Mouse (Mus musculus): ENCODE data around the gene Ccdc138. TPM values are rescaled to one million over a fixed set of nuclear protein-coding genes. Genes with fewer than 3 reads are reported as not detected.
A peak's percentile ranks its signal among the peaks of the same experiment; 100 is the strongest.

The Ccdc138 gene
- polyA plus RNA-seq, 1 experiment from 2014 or later, result 6.4 TPM

DNA sequence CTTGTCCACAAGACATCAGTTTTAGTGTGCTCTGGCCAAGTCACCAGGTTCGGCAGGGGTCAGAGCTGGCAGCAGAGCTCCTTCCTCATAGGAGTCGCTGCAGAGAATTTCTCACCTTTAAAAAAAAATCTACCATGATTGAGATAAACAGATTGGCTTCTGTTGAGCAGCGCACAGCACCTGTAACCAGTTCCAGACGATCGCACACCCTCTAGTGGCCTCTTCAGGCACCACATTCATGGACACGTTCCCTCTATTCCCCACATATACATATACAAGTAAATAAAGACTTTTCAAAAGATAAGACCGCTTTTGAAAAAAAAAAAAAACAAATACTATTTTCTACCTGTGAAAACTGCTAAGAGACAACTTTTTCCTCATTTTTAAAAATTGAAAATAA is 61.4 kb downstream of the Ccdc138 start:
- ATAC-seq, result no peak
- WGBS, result 27% methylated on average over 7 of the region's 7 CpGs
- no peak overlapping the region for H3K4me2 ChIP-seq (ENCODE audit: low read depth, low read length)
- H3K9me3 ChIP-seq (ENCODE audit: control insufficient read depth, low read length), result no peaks in the 10 kb centered on the region
- H3K9ac ChIP-seq (ENCODE audit: low read depth, low read length), result no peak overlapping the region
- no peaks in the 10 kb centered on the region for H3K4me1 ChIP-seq (ENCODE audit: control insufficient read depth, insufficient read depth, low read length)
- H3K27ac ChIP-seq (ENCODE audit: low read length), result no peak overlapping the region
- no peak overlapping the region for H3K4me3 ChIP-seq (ENCODE audit: low read length)
- H3K27me3 ChIP-seq (replicated peaks; ENCODE audit: control insufficient read depth, insufficient read depth, low read length), result no peaks in the 10 kb centered on the region
- no peaks in the 10 kb centered on the region for H3K36me3 ChIP-seq (ENCODE audit: control insufficient read depth, insufficient read depth, low read length)

DNA sequence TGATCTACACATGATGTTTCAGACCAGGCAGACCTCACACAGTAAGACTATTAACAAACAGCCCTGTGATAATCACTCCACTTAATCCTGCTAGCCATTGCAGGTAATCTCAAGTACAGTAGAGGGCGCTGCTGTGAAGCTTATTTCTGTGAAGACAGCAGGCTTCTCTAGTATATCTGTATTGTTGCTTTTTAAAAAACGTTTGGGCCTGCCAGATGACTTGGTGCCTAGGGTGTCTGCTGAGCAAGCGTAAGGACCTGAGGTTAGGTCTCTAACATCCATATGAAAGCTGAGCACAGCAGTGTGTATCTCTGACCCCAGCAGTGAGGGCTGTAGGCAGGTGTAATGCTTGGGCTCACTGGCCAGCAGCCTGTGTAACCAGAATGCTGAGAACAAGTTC is 62.2 kb downstream of the Ccdc138 start:
- H3K27ac ChIP-seq (ENCODE audit: low read length), result no peak overlapping the region
- H3K27me3 ChIP-seq (replicated peaks; ENCODE audit: control insufficient read depth, insufficient read depth, low read length), result no peaks in the 10 kb centered on the region
- no peak overlapping the region for H3K4me2 ChIP-seq (ENCODE audit: low read depth, low read length)
- no peaks in the 10 kb centered on the region for H3K36me3 ChIP-seq (ENCODE audit: control insufficient read depth, insufficient read depth, low read length)
- ATAC-seq, result 0 out of 2 replicates have a peak, but pooled peaks have one; percentile 11
- WGBS, result 24% methylated on average over 3 of the region's 3 CpGs
- no peaks in the 10 kb centered on the region for H3K9me3 ChIP-seq (ENCODE audit: control insufficient read depth, low read length)
- H3K4me3 ChIP-seq (ENCODE audit: low read length), result no peak overlapping the region
- no peak overlapping the region for H3K9ac ChIP-seq (ENCODE audit: low read depth, low read length)
- no peaks in the 10 kb centered on the region for H3K4me1 ChIP-seq (ENCODE audit: control insufficient read depth, insufficient read depth, low read length)

DNA sequence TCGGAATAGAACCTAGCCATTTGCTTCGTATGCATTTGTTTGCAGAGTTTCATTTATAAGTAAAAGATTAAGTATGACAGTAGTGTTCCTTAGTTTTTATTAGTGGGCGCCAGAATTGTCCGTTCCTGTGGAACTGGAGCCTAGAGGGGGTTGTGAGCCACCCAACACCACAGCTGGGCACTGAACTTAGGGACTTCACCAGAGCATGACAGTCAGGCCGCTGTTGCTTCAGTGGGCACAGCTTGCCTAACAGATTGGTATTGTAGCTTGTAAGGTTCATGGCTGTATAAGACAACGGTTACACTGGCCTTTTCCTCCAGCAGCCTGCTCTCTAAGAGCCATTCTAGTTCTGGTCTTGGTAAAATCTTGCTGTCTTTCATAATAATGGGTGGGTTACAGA is 62.8 kb downstream of the Ccdc138 start:
- ATAC-seq, result no peak
- no peak overlapping the region for H3K4me2 ChIP-seq (ENCODE audit: low read depth, low read length)
- no peak overlapping the region for H3K9ac ChIP-seq (ENCODE audit: low read depth, low read length)
- no peak overlapping the region for H3K4me3 ChIP-seq (ENCODE audit: low read length)
- H3K4me1 ChIP-seq (ENCODE audit: control insufficient read depth, insufficient read depth, low read length), result no peaks in the 10 kb centered on the region
- 70% methylated on average over 6 of the region's 6 CpGs for WGBS
- no peaks in the 10 kb centered on the region for H3K27me3 ChIP-seq (replicated peaks; ENCODE audit: control insufficient read depth, insufficient read depth, low read length)
- no peaks in the 10 kb centered on the region for H3K9me3 ChIP-seq (ENCODE audit: control insufficient read depth, low read length)
- no peaks in the 10 kb centered on the region for H3K36me3 ChIP-seq (ENCODE audit: control insufficient read depth, insufficient read depth, low read length)
- H3K27ac ChIP-seq (ENCODE audit: low read length), result no peak overlapping the region

DNA sequence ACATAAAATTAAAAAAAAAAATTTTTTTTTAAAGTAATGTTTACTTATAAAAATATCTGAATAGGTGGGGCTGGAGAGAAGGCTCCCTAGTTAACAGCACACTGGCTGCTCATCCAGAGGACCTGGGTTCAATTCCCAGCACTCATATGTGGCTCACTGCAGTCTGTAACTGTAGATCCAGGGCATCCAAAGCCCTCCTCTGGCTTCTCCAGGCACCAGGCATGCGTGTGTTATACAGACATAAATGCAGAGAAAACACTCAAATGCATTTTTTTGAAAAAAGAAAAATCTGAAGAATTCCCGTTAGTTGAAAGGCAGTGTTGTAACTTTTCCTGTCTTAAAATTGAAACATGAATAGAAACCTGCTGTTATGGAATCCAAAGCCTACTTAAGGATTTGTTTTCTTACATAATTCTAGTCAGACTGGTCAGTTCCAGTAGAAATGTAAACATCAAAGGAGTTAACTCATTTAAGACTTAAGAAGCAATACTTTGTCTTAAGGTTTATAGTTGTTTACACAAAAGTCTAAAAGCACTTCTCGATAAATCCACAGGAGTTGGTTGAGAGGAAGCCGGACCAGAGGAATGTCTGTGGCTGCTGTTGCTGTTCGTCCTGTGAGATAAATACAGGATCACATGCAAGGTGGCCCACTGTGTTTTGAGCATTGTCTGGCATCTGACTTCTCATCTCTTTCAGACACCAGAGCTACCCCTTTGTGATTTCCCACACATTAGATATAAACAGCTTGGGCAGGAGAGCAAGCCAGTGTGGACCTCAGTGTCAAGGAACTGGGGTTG is 87.9 kb downstream of the Ccdc138 start:
- H3K4me3 ChIP-seq (ENCODE audit: low read length), result no peak overlapping the region
- no peaks in the 10 kb centered on the region for H3K27me3 ChIP-seq (replicated peaks; ENCODE audit: control insufficient read depth, insufficient read depth, low read length)
- H3K9ac ChIP-seq (ENCODE audit: low read depth, low read length), result no peak overlapping the region
- no peaks in the 10 kb centered on the region for H3K36me3 ChIP-seq (ENCODE audit: control insufficient read depth, insufficient read depth, low read length)
- no peaks in the 10 kb centered on the region for H3K4me1 ChIP-seq (ENCODE audit: control insufficient read depth, insufficient read depth, low read length)
- WGBS, result 36% methylated on average over 5 of the region's 5 CpGs
- H3K4me2 ChIP-seq (ENCODE audit: low read depth, low read length), result no peak overlapping the region
- H3K9me3 ChIP-seq (ENCODE audit: control insufficient read depth, low read length), result no peaks in the 10 kb centered on the region
- no peak for ATAC-seq
- no peak overlapping the region for H3K27ac ChIP-seq (ENCODE audit: low read length)

DNA sequence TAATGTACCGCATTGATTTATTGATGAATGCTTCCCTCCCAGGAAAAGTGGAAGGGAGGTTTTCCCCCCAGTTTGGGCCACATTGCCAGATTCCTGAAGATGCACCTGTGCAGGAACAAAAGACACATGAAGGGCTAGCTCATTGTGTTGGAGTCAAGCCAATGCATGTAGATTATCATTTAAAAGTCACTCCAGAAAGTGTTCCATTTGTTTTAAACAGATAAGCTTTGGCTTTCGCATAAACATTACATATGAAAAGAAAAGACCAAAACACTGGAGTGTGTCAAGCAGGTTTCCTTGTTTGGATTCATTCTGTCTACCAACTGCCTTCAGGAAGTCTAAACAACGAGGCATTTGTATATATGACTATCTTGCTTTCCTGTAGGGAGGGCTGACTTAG is 96.7 kb downstream of the Ccdc138 start:
- no peak for ATAC-seq
- WGBS, result 58% methylated on average over 3 of the region's 3 CpGs
- no peaks in the 10 kb centered on the region for H3K27me3 ChIP-seq (replicated peaks; ENCODE audit: control insufficient read depth, insufficient read depth, low read length)

GRCm38 (mm10) chr10:58595197-58595596 is 97.4 kb downstream of the Ccdc138 start:
- Histone ChIP-seq H3K9ac (ENCODE audit: low read depth, low read length) (no peak overlapping the region), H3K36me3 (ENCODE audit: control insufficient read depth, insufficient read depth, low read length) (no peaks in the 10 kb centered on the region), H3K4me2 (ENCODE audit: low read depth, low read length) (no peak overlapping the region), H3K27ac (ENCODE audit: low read length) (no peak overlapping the region), H3K9me3 (ENCODE audit: control insufficient read depth, low read length) (no peaks in the 10 kb centered on the region), H3K4me1 (ENCODE audit: control insufficient read depth, insufficient read depth, low read length) (no peaks in the 10 kb centered on the region), H3K4me3 (ENCODE audit: low read length) (no peak overlapping the region), H3K27me3 (replicated peaks; ENCODE audit: control insufficient read depth, insufficient read depth, low read length) (no peaks in the 10 kb centered on the region)
- ATAC-seq, result no peak
- 89% methylated on average over 3 of the region's 3 CpGs for WGBS

More for the DNA sequence above, 96.7 kb downstream of the Ccdc138 start:
- Histone ChIP-seq H3K4me2 (ENCODE audit: low read depth, low read length) (no peak overlapping the region), H3K9me3 (ENCODE audit: control insufficient read depth, low read length) (no peaks in the 10 kb centered on the region), H3K36me3 (ENCODE audit: control insufficient read depth, insufficient read depth, low read length) (no peaks in the 10 kb centered on the region), H3K4me3 (ENCODE audit: low read length) (no peak overlapping the region), H3K9ac (ENCODE audit: low read depth, low read length) (no peak overlapping the region), H3K4me1 (ENCODE audit: control insufficient read depth, insufficient read depth, low read length) (no peaks in the 10 kb centered on the region), H3K27ac (ENCODE audit: low read length) (no peak overlapping the region)

DNA sequence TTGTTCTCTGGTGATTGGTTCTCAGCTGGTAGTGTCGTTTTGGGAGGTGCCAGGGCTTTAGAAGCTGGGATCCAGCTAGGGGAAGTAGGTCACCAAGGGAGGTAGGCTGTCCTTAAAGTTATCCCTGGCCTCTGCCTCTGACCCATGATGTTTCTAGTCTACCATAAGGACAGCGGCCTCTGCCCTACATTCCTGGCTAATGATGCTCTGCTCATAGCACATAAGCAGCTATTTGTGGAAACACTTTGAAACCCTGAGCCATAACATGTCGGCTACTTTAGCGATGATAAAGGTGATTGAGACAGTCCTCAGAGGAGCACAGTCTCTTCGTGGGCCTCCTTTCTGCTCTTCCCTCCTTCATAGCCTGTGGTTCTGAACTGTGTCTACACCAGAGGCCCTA is 98.1 kb downstream of the Ccdc138 start:
- H3K9me3 ChIP-seq (ENCODE audit: control insufficient read depth, low read length), result no peaks in the 10 kb centered on the region
- no peak overlapping the region for H3K4me2 ChIP-seq (ENCODE audit: low read depth, low read length)
- no peaks in the 10 kb centered on the region for H3K4me1 ChIP-seq (ENCODE audit: control insufficient read depth, insufficient read depth, low read length)
- ATAC-seq, result no peak
- H3K4me3 ChIP-seq (ENCODE audit: low read length), result no peak overlapping the region
- H3K36me3 ChIP-seq (ENCODE audit: control insufficient read depth, insufficient read depth, low read length), result no peaks in the 10 kb centered on the region
- WGBS, result 68% methylated on average over 5 of the region's 5 CpGs
- no peak overlapping the region for H3K27ac ChIP-seq (ENCODE audit: low read length)
- H3K9ac ChIP-seq (ENCODE audit: low read depth, low read length), result no peak overlapping the region
- no peaks in the 10 kb centered on the region for H3K27me3 ChIP-seq (replicated peaks; ENCODE audit: control insufficient read depth, insufficient read depth, low read length)

- H3K4me3 ChIP-seq (ENCODE audit: low read length), result no peak overlapping the region
- H3K27me3 ChIP-seq (replicated peaks; ENCODE audit: control insufficient read depth, insufficient read depth, low read length), result no peaks in the 10 kb centered on the region
- H3K4me2 ChIP-seq (ENCODE audit: low read depth, low read length), result no peak overlapping the region
- WGBS, result 91% methylated on average over 5 of the region's 5 CpGs
- H3K9ac ChIP-seq (ENCODE audit: low read depth, low read length), result no peak overlapping the region
- H3K27ac ChIP-seq (ENCODE audit: low read length), result no peak overlapping the region
- no peaks in the 10 kb centered on the region for H3K9me3 ChIP-seq (ENCODE audit: control insufficient read depth, low read length)
- no peak for ATAC-seq
- H3K36me3 ChIP-seq (ENCODE audit: control insufficient read depth, insufficient read depth, low read length), result no peaks in the 10 kb centered on the region
- H3K4me1 ChIP-seq (ENCODE audit: control insufficient read depth, insufficient read depth, low read length), result no peaks in the 10 kb centered on the region
Measured at GRCm38 (mm10) chr10:58600151-58600550, 102.4 kb downstream of the Ccdc138 start.

GRCm38 (mm10) chr10:58600983-58601382 is 103.2 kb downstream of the Ccdc138 start:
- no peak overlapping the region for H3K27ac ChIP-seq (ENCODE audit: low read length)
- H3K4me3 ChIP-seq (ENCODE audit: low read length), result no peak overlapping the region
- no peak overlapping the region for H3K4me2 ChIP-seq (ENCODE audit: low read depth, low read length)
- H3K9ac ChIP-seq (ENCODE audit: low read depth, low read length), result no peak overlapping the region
- 36% methylated on average over 5 of the region's 5 CpGs for WGBS
- H3K9me3 ChIP-seq (ENCODE audit: control insufficient read depth, low read length), result no peaks in the 10 kb centered on the region
- ATAC-seq, result no peak
- H3K4me1 ChIP-seq (ENCODE audit: control insufficient read depth, insufficient read depth, low read length), result no peaks in the 10 kb centered on the region
- H3K36me3 ChIP-seq (ENCODE audit: control insufficient read depth, insufficient read depth, low read length), result no peaks in the 10 kb centered on the region
- H3K27me3 ChIP-seq (replicated peaks; ENCODE audit: control insufficient read depth, insufficient read depth, low read length), result no peaks in the 10 kb centered on the region

DNA sequence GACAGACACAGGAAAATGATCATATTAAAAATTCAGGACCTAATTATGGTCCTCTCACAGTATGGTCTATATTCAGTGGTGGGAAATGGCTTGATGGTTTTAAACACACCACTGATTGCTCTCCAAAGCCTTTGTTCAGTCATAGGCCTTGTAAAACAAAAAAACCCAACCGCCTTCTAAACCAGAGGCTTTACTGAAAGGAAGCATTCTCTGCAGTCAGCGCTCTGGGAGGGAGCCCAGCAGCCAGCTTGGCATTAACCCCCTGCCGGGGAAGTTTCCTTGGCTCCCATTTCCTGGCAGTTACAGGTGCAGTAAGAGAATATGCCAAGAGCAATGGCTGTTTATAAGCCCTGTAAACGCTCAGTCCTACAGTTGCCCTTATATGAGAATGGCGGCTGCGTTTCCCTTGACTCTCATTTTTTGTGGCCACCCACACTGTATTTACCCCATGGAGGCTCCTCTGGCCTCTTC is 103.7 kb downstream of the Ccdc138 start:
- Histone ChIP-seq H3K4me2 (ENCODE audit: low read depth, low read length) (no peak overlapping the region), H3K36me3 (ENCODE audit: control insufficient read depth, insufficient read depth, low read length) (no peaks in the 10 kb centered on the region), H3K4me3 (ENCODE audit: low read length) (no peak overlapping the region), H3K4me1 (ENCODE audit: control insufficient read depth, insufficient read depth, low read length) (no peaks in the 10 kb centered on the region), H3K9ac (ENCODE audit: low read depth, low read length) (no peak overlapping the region), H3K27ac (ENCODE audit: low read length) (0 out of 2 replicates have a peak overlapping the region, but pooled peaks have one; percentile 11), H3K27me3 (replicated peaks; ENCODE audit: control insufficient read depth, insufficient read depth, low read length) (no peaks in the 10 kb centered on the region), H3K9me3 (ENCODE audit: control insufficient read depth, low read length) (no peaks in the 10 kb centered on the region)
- no peak for ATAC-seq
- WGBS, result 32% methylated on average over 6 of the region's 6 CpGs

Measured in intestine, embryonic 16.5 days (tissue).